Mouse (Mus musculus) embryonic facial prominence, embryonic 15.5 days (tissue): Measurements from ENCODE around the gene Scaf4. TPM values are rescaled to one million over a fixed set of nuclear protein-coding genes. Genes with fewer than 3 reads are reported as not detected.

ENCODE experiments used
- ATAC-seq: fragments of 200-750 bp; cut with Nextera tagmentation; 2 replicates; pipeline ENCODE4 v1.8.0; 2017; ENCODE audit warnings: low read depth, moderate TSS enrichment; ENCODE audit not compliant: insufficient number of reproducible peaks, low FRiP score, low TSS enrichment
- H3K27ac ChIP-seq: fragments of 300-500 bp; sonication (generic); replicated peaks from 2 replicates; pipeline ENCODE4 v1.5.1; 2015; ENCODE audit warnings: mild to moderate bottlenecking, inconsistent platforms
- H3K27me3 ChIP-seq: fragments of 300-500 bp; sonication (generic); 2 replicates; pipeline ENCODE4 v1.6.1; 2015; ENCODE audit warnings: inconsistent platforms
- H3K36me3 ChIP-seq: fragments of 300-500 bp; sonication (generic); 2 replicates; pipeline ENCODE4 v1.6.1; 2015; ENCODE audit warnings: mild to moderate bottlenecking, inconsistent platforms
- H3K4me1 ChIP-seq: fragments of 300-500 bp; sonication (generic); 2 replicates; pipeline ENCODE4 v1.6.1; 2015; ENCODE audit warnings: inconsistent platforms
- H3K4me2 ChIP-seq: fragments of 300-500 bp; sonication (generic); replicated peaks from 2 replicates; pipeline ENCODE4 v1.6.1; 2015; ENCODE audit warnings: mild to moderate bottlenecking, inconsistent platforms
- H3K4me3 ChIP-seq: fragments of 300-500 bp; sonication (generic); replicated peaks from 2 replicates; pipeline ENCODE4 v1.5.1; 2015; ENCODE audit warnings: mild to moderate bottlenecking, inconsistent platforms
- H3K9ac ChIP-seq: fragments of 300-500 bp; sonication (generic); 2 replicates; pipeline ENCODE4 v1.6.1; 2015; ENCODE audit warnings: inconsistent platforms
- H3K9me3 ChIP-seq: fragments of 300-500 bp; sonication (generic); replicated peaks from 2 replicates; pipeline ENCODE4 v1.6.1; 2016; ENCODE audit warnings: inconsistent platforms
- WGBS: fragments of 180-500 bp; shearing (Covaris S2); methylation state at CpG from one replicate; pipeline ENCODE4 v1.1.7; 2015; 5-methylcytosine and 5-hydroxymethylcytosine counted together
- polyA plus RNA-seq: library from polyadenylated mRNA; unstranded; fragments of >200 nt; fragmentation: Nextera tagmentation; extraction: Ambion mirVana; gene quantifications from 2 replicates; pipeline ENCODE4 v1.2.1, GENCODE M21; 2015

The Scaf4 gene
- polyA plus RNA-seq, 1 experiment from 2014 or later, result 31.3 TPM

GRCm38 (mm10) chr16:90178404-90178803 lies 105.9 kb downstream of the Scaf4 start:
- Histone ChIP-seq H3K27me3 (no peaks in the 10 kb centered on the region), H3K4me2 (no peak overlapping the region), H3K4me3 (no peak overlapping the region), H3K9me3 (no peaks in the 10 kb centered on the region), H3K4me1 (0 out of 2 replicates have a peak, but pooled peaks cover 6% of the 10 kb centered on the region), H3K9ac (no peak overlapping the region), H3K27ac (no peak overlapping the region), H3K36me3 (no peaks in the 10 kb centered on the region)
- WGBS, result 93% methylated on average over 3 of the region's 3 CpGs
- ATAC-seq, result no peak

GRCm38 (mm10) chr16:90177425-90177824 lies 106.9 kb downstream of the Scaf4 start:
- Histone ChIP-seq H3K27me3 (no peaks in the 10 kb centered on the region), H3K4me1 (0 out of 2 replicates have a peak, but pooled peaks cover 6% of the 10 kb centered on the region), H3K4me2 (no peak overlapping the region), H3K36me3 (no peaks in the 10 kb centered on the region), H3K4me3 (no peak overlapping the region), H3K27ac (no peak overlapping the region), H3K9me3 (no peaks in the 10 kb centered on the region), H3K9ac (no peak overlapping the region)
- WGBS, result 73% methylated on average over 8 of the region's 8 CpGs
- ATAC-seq, result no peak

GRCm38 (mm10) chr16:90176472-90176871 lies 107.8 kb downstream of the Scaf4 start:
- Histone ChIP-seq H3K27me3 (no peaks in the 10 kb centered on the region), H3K4me1 (0 out of 2 replicates have a peak, but pooled peaks cover 6% of the 10 kb centered on the region), H3K4me2 (no peak overlapping the region), H3K4me3 (no peak overlapping the region), H3K9me3 (no peaks in the 10 kb centered on the region), H3K36me3 (no peaks in the 10 kb centered on the region), H3K27ac (no peak overlapping the region), H3K9ac (no peak overlapping the region)
- ATAC-seq, result no peak
- WGBS, result 48% methylated on average over 10 of the region's 10 CpGs

Other genes with a start within 250 kb of the Scaf4 start
- gene Tiam1, start 140.7 kb downstream of the Scaf4 start, polyA plus RNA-seq, result 45.3 and 49.4 TPM in 2 replicates
- 973 and 1,001 TPM in 2 replicates for gene Sod1, start 63.7 kb downstream of the Scaf4 start, polyA plus RNA-seq
- gene Hunk, start 101.5 kb upstream of the Scaf4 start, polyA plus RNA-seq, result 12.4 and 12.9 TPM in 2 replicates